Mouse (Mus musculus) neural tube, embryonic 11.5 days (tissue): ENCODE measurements around the gene Metap1. TPM values are rescaled to one million over a fixed set of nuclear protein-coding genes. Genes with fewer than 3 reads are reported as not detected.
A peak's percentile ranks its signal among the peaks of the same experiment; 100 is the strongest.

Experiments used
- ATAC-seq: fragments of 200-750 bp; cut with Nextera tagmentation; 2 replicates; pipeline ENCODE4 v1.8.0; 2017; ENCODE audit warnings: moderate number of reproducible peaks, mild to moderate bottlenecking, moderate TSS enrichment, moderate library complexity; ENCODE audit not compliant: insufficient read depth, low FRiP score, low TSS enrichment
- DNase-seq: peaks from one replicate; pipeline ENCODE4 v3.0.0-alpha.2; 2015; ENCODE audit warnings: low spot score
- H3K27ac ChIP-seq: fragments of 300-500 bp; sonication (generic); 2 replicates; pipeline ENCODE4 v1.5.1; 2014; ENCODE audit warnings: low read depth, mild to moderate bottlenecking, low read length
- H3K27me3 ChIP-seq: fragments of 300-500 bp; sonication (generic); 2 replicates; pipeline ENCODE4 v1.6.1; 2014; ENCODE audit warnings: mild to moderate bottlenecking, low read length, mixed read lengths; ENCODE audit not compliant: control insufficient read depth, insufficient read depth
- H3K36me3 ChIP-seq: fragments of 300-500 bp; sonication (generic); 2 replicates; pipeline ENCODE4 v1.6.1; 2014; ENCODE audit warnings: mild to moderate bottlenecking, low read length, moderate library complexity, mixed read lengths; ENCODE audit not compliant: control insufficient read depth, insufficient read depth
- H3K4me1 ChIP-seq: fragments of 300-500 bp; sonication (generic); 2 replicates; pipeline ENCODE4 v1.6.1; 2014; ENCODE audit warnings: low read length, mixed read lengths; ENCODE audit not compliant: control insufficient read depth, insufficient read depth
- H3K4me2 ChIP-seq: fragments of 300-500 bp; sonication (generic); 2 replicates; pipeline ENCODE4 v1.6.1; 2014; ENCODE audit warnings: low read depth, mild to moderate bottlenecking, moderate library complexity
- H3K4me3 ChIP-seq: fragments of 300-500 bp; sonication (generic); 2 replicates; pipeline ENCODE4 v1.5.1; 2014; ENCODE audit warnings: low read depth, low read length
- H3K9ac ChIP-seq: fragments of 300-500 bp; sonication (generic); 2 replicates; pipeline ENCODE4 v1.6.1; 2014; ENCODE audit warnings: mild to moderate bottlenecking, low read length
- H3K9me3 ChIP-seq: fragments of 300-500 bp; sonication (generic); 2 replicates; pipeline ENCODE4 v1.6.1; 2016; ENCODE audit warnings: low read length; ENCODE audit not compliant: control insufficient read depth
- WGBS: fragments of 180-500 bp; shearing (Covaris S2); extraction: QIAGEN DNeasy Blood & Tissue Kit; methylation state at CpG from one replicate; pipeline ENCODE4 v1.1.7; 2014; 5-methylcytosine and 5-hydroxymethylcytosine counted together
- microRNA counts: library from miRNA; unstranded; fragments of <30 nt; microRNA quantifications from one replicate; lab custom pipeline; 2015
- microRNA-seq: library from miRNA; unstranded; fragments of <30 nt; microRNA quantifications from one replicate; pipeline ENCODE4, GENCODE M21; 2016
- polyA plus RNA-seq: library from polyadenylated mRNA; unstranded; fragments of >200 nt; fragmentation: Nextera tagmentation; extraction: Ambion mirVana; gene quantifications from 2 replicates; pipeline ENCODE4 v1.2.1, GENCODE M21; 2014

The Metap1 gene
- polyA plus RNA-seq, 1 experiment from 2014 or later: 69.0 TPM

- H3K4me2 ChIP-seq: no peak overlapping the region
- no peaks in the 10 kb centered on the region for H3K4me1 ChIP-seq
- H3K27ac ChIP-seq: no peak overlapping the region
- H3K36me3 ChIP-seq: no peaks in the 10 kb centered on the region
- H3K27me3 ChIP-seq: no peaks in the 10 kb centered on the region
- 65% methylated on average over 2 of the region's 2 CpGs for WGBS
- ATAC-seq (no peak), DNase-seq (no peak)
- no peak overlapping the region for H3K9ac ChIP-seq
- no peak overlapping the region for H3K4me3 ChIP-seq
- no peaks in the 10 kb centered on the region for H3K9me3 ChIP-seq
These were observed 65.7 kb downstream of the Metap1 start for GRCm38 (mm10) chr3:138423664-138424063.

- H3K4me1 ChIP-seq: no peaks in the 10 kb centered on the region
- H3K27ac ChIP-seq: no peak overlapping the region
- H3K36me3 ChIP-seq: no peaks in the 10 kb centered on the region
- no peaks in the 10 kb centered on the region for H3K9me3 ChIP-seq
- ATAC-seq: no peak
- no peak overlapping the region for H3K4me2 ChIP-seq
- 96% methylated on average over 3 of the region's 3 CpGs for WGBS
- DNase-seq: no peak
- no peaks in the 10 kb centered on the region for H3K27me3 ChIP-seq
- H3K4me3 ChIP-seq: no peak overlapping the region
- H3K9ac ChIP-seq: no peak overlapping the region
These were observed 68.9 kb downstream of the Metap1 start for GRCm38 (mm10) chr3:138420385-138420784.

GRCm38 (mm10) chr3:138419369-138419768 is 69.9 kb downstream of the Metap1 start:
- Histone ChIP-seq H3K9ac (no peak overlapping the region), H3K27ac (no peak overlapping the region), H3K9me3 (no peaks in the 10 kb centered on the region), H3K36me3 (no peaks in the 10 kb centered on the region), H3K4me1 (no peaks in the 10 kb centered on the region), H3K4me2 (no peak overlapping the region), H3K4me3 (no peak overlapping the region), H3K27me3 (no peaks in the 10 kb centered on the region)
- WGBS: 83% methylated on average over 6 of the region's 6 CpGs
- no peak for DNase-seq
- ATAC-seq: no peak

- no peak within 1 kb of the TSS for H3K4me2 ChIP-seq
- no peaks in the 10 kb centered on the region for H3K36me3 ChIP-seq
- no peaks in the 10 kb centered on the region for H3K27me3 ChIP-seq
- H3K4me3 ChIP-seq: no peak within 1 kb of the TSS
- no peaks in the 10 kb centered on the region for H3K4me1 ChIP-seq
- H3K9me3 ChIP-seq: no peaks in the 10 kb centered on the region
- no peak within 1 kb of the TSS for H3K9ac ChIP-seq
- no peak for DNase-seq
- WGBS: 68% methylated on average over 6 of the region's 6 CpGs
- ATAC-seq: no peak
- no peak within 1 kb of the TSS for H3K27ac ChIP-seq
These were observed 74.1 kb downstream of the Metap1 start, which contains the start of gene Adh4 for GRCm38 (mm10) chr3:138415121-138415690. Gene Adh4 (plus strand): TSS chr3:138415466.

GRCm38 (mm10) chr3:138410211-138410610 is 79.1 kb downstream of the Metap1 start:
- no peak overlapping the region for H3K4me2 ChIP-seq
- ATAC-seq: no peak
- H3K27me3 ChIP-seq: no peaks in the 10 kb centered on the region
- H3K36me3 ChIP-seq: no peaks in the 10 kb centered on the region
- H3K27ac ChIP-seq: no peak overlapping the region
- H3K9me3 ChIP-seq: no peaks in the 10 kb centered on the region
- no peak overlapping the region for H3K4me3 ChIP-seq
- 84% methylated on average over 3 of the region's 3 CpGs for WGBS
- no peaks in the 10 kb centered on the region for H3K4me1 ChIP-seq
- no peak for DNase-seq
- no peak overlapping the region for H3K9ac ChIP-seq

- no peaks in the 10 kb centered on the region for H3K36me3 ChIP-seq
- H3K4me2 ChIP-seq: no peak overlapping the region
- 95% methylated on average over 1 of the region's 1 CpGs for WGBS
- no peaks in the 10 kb centered on the region for H3K27me3 ChIP-seq
- H3K9me3 ChIP-seq: no peaks in the 10 kb centered on the region
- H3K4me1 ChIP-seq: no peaks in the 10 kb centered on the region
- DNase-seq (no peak), ATAC-seq (no peak)
- H3K27ac ChIP-seq: no peak overlapping the region
- H3K9ac ChIP-seq: no peak overlapping the region
- no peak overlapping the region for H3K4me3 ChIP-seq
These were observed 79.7 kb downstream of the Metap1 start for GRCm38 (mm10) chr3:138409585-138409984.

MicroRNA genes within 50 kb of the gene (microRNA counts, 519-probe panel; counts per million panel counts)
- 171 counts per million, percentile 57 among the panel's probes with 10 or more counts for microRNA mmu-miR-1956 (lab: Ali Mortazavi, UCI)

Small RNA genes lying within 50 kb of the gene (microRNA-seq; reads per million reads assigned to microRNA genes)
- gene Mir1956: not detected

Other genes starting within 250 kb of the Metap1 start
- gene Adh1, start 228.5 kb downstream of the Metap1 start, polyA plus RNA-seq: 1.9 and 2.1 TPM in 2 replicates
- not detected in 2 replicates for gene Adh6a, start 176.2 kb downstream of the Metap1 start, polyA plus RNA-seq
- 0.53 and 0.68 TPM in 2 replicates for gene Adh6b, start 147.7 kb downstream of the Metap1 start, polyA plus RNA-seq
- gene Adh4, start 74.0 kb downstream of the Metap1 start, polyA plus RNA-seq: not detected in 2 replicates
- 248 and 254 TPM in 2 replicates for gene Adh5, start 46.4 kb downstream of the Metap1 start, polyA plus RNA-seq
- 458 and 468 TPM in 2 replicates for gene Eif4e, start 36.7 kb upstream of the Metap1 start, polyA plus RNA-seq